Mouse (Mus musculus) E14TG2a.4 (cell line): ENCODE results near the gene Lcn12.

ENCODE experiments used
- CTCF ChIP-seq: conservative IDR thresholded peaks from 2 replicates; pipeline ENCODE4 v1.5.1; 2014; ENCODE audit warnings: low read length
- NANOG ChIP-seq: IDR thresholded peaks from 2 replicates; pipeline ENCODE4 v1.6.1; 2014; ENCODE audit warnings: borderline replicate concordance, low read length, mixed read lengths

DNA sequence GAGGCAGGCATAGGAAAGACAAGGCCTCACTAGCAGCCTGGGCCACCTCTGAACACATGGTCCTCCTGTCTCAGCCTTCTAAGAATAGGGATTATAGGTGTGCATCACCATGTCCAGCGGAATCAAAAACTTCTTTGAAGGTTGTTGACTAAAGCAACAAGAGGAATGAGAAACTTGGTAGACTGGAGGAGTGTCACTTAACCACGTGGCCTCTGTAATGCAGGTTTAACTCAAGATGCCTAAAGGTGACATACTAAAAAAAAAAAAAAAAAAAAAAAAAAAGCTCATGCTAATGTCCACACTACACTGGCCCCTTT lies 41.1 kb upstream of the Lcn12 start:
- TF ChIP-seq CTCF, result no peak
- TF ChIP-seq NANOG, result no peak
